Mouse (Mus musculus): ENCODE data around the gene Zdhhc21. TPM values are rescaled to one million over a fixed set of nuclear protein-coding genes. Genes with fewer than 3 reads are reported as not detected.

Gene Zdhhc21
- polyA plus RNA-seq, 1 experiment from 2014 or later: 4.4 TPM

- WGBS (ENCODE audit: insufficient replicate concordance): 35% methylated on average over 3 of the region's 3 CpGs
- no peak overlapping the region for H3K27ac ChIP-seq
- H3K9ac ChIP-seq: no peak overlapping the region
- ATAC-seq (ENCODE audit: low read depth) (no peak), DNase-seq (no peak)
- no peaks in the 10 kb centered on the region for H3K9me3 ChIP-seq (replicated peaks)
- no peak overlapping the region for H3K4me3 ChIP-seq (replicated peaks)
- no peaks in the 10 kb centered on the region for H3K4me1 ChIP-seq (replicated peaks)
- H3K4me2 ChIP-seq: no peak overlapping the region
- no peaks in the 10 kb centered on the region for H3K36me3 ChIP-seq
- H3K27me3 ChIP-seq: no peaks in the 10 kb centered on the region
Observed at GRCm38 (mm10) chr4:82756295-82756626, 103.5 kb downstream of the Zdhhc21 start.

- 60% methylated on average over 3 of the region's 3 CpGs for WGBS (ENCODE audit: insufficient replicate concordance)
- no peaks in the 10 kb centered on the region for H3K36me3 ChIP-seq
- DNase-seq (no peak), ATAC-seq (ENCODE audit: low read depth) (no peak)
- no peak overlapping the region for H3K4me3 ChIP-seq (replicated peaks)
- H3K27ac ChIP-seq: no peak overlapping the region
- no peaks in the 10 kb centered on the region for H3K4me1 ChIP-seq (replicated peaks)
- no peaks in the 10 kb centered on the region for H3K9me3 ChIP-seq (replicated peaks)
- H3K4me2 ChIP-seq: no peak overlapping the region
- no peak overlapping the region for H3K9ac ChIP-seq
- H3K27me3 ChIP-seq: no peaks in the 10 kb centered on the region
Observed at GRCm38 (mm10) chr4:82755616-82756294, 104.0 kb downstream of the Zdhhc21 start.

Other genes starting within 250 kb of the Zdhhc21 start
- 4.9 and 5.9 TPM in 2 replicates for gene Nfib, start 154.2 kb downstream of the Zdhhc21 start, polyA plus RNA-seq (2015; fragmentation: Nextera tagmentation; extraction: Ambion mirVana)
- not detected in 2 replicates for gene Cer1, start 25.2 kb upstream of the Zdhhc21 start, polyA plus RNA-seq (2015; fragmentation: Nextera tagmentation; extraction: Ambion mirVana)
- 0.63 and 0.81 TPM in 2 replicates for gene Frem1, start 192.4 kb upstream of the Zdhhc21 start, polyA plus RNA-seq (2015; fragmentation: Nextera tagmentation; extraction: Ambion mirVana)

All from liver, embryonic 13.5 days (tissue).